Mouse (Mus musculus): ENCODE measurements around the gene Jam2.

Gene Jam2

GRCm38 (mm10) chr16:84838576-84838975 is 64.7 kb downstream of the Jam2 start:
- DNase-seq (ENCODE audit: low spot score) = no peak

GRCm38 (mm10) chr16:84853492-84853891 is 79.6 kb downstream of the Jam2 start:
- no peak for DNase-seq (ENCODE audit: low spot score)

- DNase-seq (ENCODE audit: low spot score) = no peak
These were observed 90.7 kb downstream of the Jam2 start for GRCm38 (mm10) chr16:84864656-84865055.

- no peak for DNase-seq (ENCODE audit: low spot score)
These were observed 99.9 kb downstream of the Jam2 start for GRCm38 (mm10) chr16:84873805-84874204.

- no peak for DNase-seq (ENCODE audit: low spot score)
These were observed 101.2 kb downstream of the Jam2 start for GRCm38 (mm10) chr16:84875012-84875717.
